Comparison of ENCODE assay signal across 8 mouse cellular contexts in the genomic region with DNA sequence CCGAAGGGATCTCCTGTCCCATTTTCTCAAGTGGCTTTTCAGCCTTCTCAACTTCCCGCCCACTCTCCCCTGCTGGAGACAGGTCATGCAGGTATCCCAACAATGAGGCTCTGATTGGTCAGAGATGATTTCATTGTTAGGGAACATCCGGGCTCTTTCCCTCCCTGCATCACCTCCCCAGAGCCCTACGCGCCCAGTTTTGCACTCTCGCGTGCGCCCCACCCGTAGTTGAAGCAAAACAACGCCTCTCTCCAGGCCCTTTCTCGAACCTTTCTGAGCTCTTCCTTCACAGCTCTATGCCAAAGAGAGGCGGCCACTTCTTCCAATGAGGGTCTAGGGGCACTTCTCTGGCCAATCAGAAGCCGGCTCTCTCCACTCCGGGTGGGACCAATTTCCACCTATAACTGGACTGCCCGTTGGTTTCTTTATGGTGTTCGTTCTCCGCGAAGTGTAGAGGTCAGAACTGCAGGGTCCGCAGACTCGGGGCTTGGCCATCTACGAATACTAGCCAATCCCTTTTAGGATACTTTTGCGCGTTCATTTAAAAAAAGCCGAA. TPM values are rescaled to one million over a fixed set of nuclear protein-coding genes. Genes with fewer than 3 reads are reported as not detected.
DNase-seq lines count a peak whose midpoint lies in the region; ATAC-seq and TF ChIP-seq lines count a peak whose summit lies in the region.

No protein-coding gene starts in this region.

- TF ChIP-seq CTCF in bone marrow macrophage, adult 2 months (IDR thresholded peaks at IDR 0.05; ENCODE audit: low read depth, low read length) = no peak
- peak; percentile 17; the same call in 1 of the 2 replicates for TF ChIP-seq CTCF in kidney, postnatal 0 days (IDR thresholded peaks at IDR 0.05; ENCODE audit: low read depth)

- DNase-seq in CD4-positive, CD25-positive, alpha-beta regulatory T cell, adult 2 months (ENCODE audit: low read depth, low spot score) = peak; percentile 96
- DNase-seq in heart, embryonic 10.5 days (ENCODE audit: low spot score) = peak; percentile 98
- DNase-seq in kidney, postnatal 0 days (ENCODE audit: low spot score) = peak; percentile 99
- DNase-seq in liver, embryonic 13.5 days = peak; percentile 91
- peak; percentile 94 to 95 for DNase-seq in natural killer cell, adult 2 months (ENCODE audit: low spot score in 2 of 2)

- WGBS in embryonic facial prominence, embryonic 15.5 days = under 1% methylated on average over 24 of the region's 24 CpGs
- under 1% methylated on average over 24 of the region's 24 CpGs for WGBS in heart, embryonic 10.5 days
- 0% methylated on average over 24 of the region's 24 CpGs for WGBS in kidney, postnatal 0 days
- WGBS in liver, embryonic 13.5 days (ENCODE audit: insufficient replicate concordance) = under 1% methylated on average over 24 of the region's 24 CpGs
- 0% methylated on average over 24 of the region's 24 CpGs for WGBS in stomach, embryonic 14.5 days

- H3K4me3 ChIP-seq in bone marrow macrophage, adult 2 months (ENCODE audit: insufficient read depth, low read length) = peak overlapping the region; percentile 67
- H3K4me3 ChIP-seq in embryonic facial prominence, embryonic 15.5 days (replicated peaks) = peak overlapping the region; percentile 91
- H3K4me3 ChIP-seq in heart, embryonic 10.5 days = peak overlapping the region; percentile 98
- H3K4me3 ChIP-seq in kidney, postnatal 0 days (replicated peaks; ENCODE audit: low read depth, low read length) = peak overlapping the region; percentile 40
- H3K4me3 ChIP-seq in liver, embryonic 13.5 days (replicated peaks) = peak overlapping the region; percentile 63
- peak overlapping the region; percentile 96 for H3K4me3 ChIP-seq in stomach, embryonic 14.5 days (ENCODE audit: low read depth, low read length)

- ATAC-seq in embryonic facial prominence, embryonic 15.5 days (ENCODE audit: insufficient number of reproducible peaks, low FRiP score, low TSS enrichment, low read depth) = peak; percentile 85
- ATAC-seq in kidney, postnatal 0 days (replicated peaks; ENCODE audit: low FRiP score, low read depth) = peak; percentile 88
- peak; percentile 81 for ATAC-seq in liver, embryonic 13.5 days (ENCODE audit: low read depth)
- ATAC-seq in stomach, embryonic 14.5 days (ENCODE audit: insufficient number of reproducible peaks, insufficient read depth, low FRiP score, low read depth) = peak; percentile 90

- H3K27me3 ChIP-seq in embryonic facial prominence, embryonic 15.5 days = no peaks in the 10 kb centered on the region
- no peaks in the 10 kb centered on the region for H3K27me3 ChIP-seq in heart, embryonic 10.5 days (ENCODE audit: insufficient read depth, poor library complexity, severe bottlenecking)
- no peaks in the 10 kb centered on the region for H3K27me3 ChIP-seq in kidney, postnatal 0 days (ENCODE audit: insufficient read depth, low read length)
- no peaks in the 10 kb centered on the region for H3K27me3 ChIP-seq in liver, embryonic 13.5 days
- H3K27me3 ChIP-seq in stomach, embryonic 14.5 days (ENCODE audit: control insufficient read depth, insufficient read depth, low read length) = no peaks in the 10 kb centered on the region

- peak overlapping the region; percentile 80 for H3K27ac ChIP-seq in bone marrow macrophage, adult 2 months (ENCODE audit: insufficient read depth, low read depth, low read length)
- peak overlapping the region; percentile 97 for H3K27ac ChIP-seq in embryonic facial prominence, embryonic 15.5 days (replicated peaks)
- peak overlapping the region; percentile 91 for H3K27ac ChIP-seq in heart, embryonic 10.5 days
- peak overlapping the region; percentile 93 for H3K27ac ChIP-seq in kidney, postnatal 0 days
- peak overlapping the region; percentile 96 for H3K27ac ChIP-seq in liver, embryonic 13.5 days
- peak overlapping the region; percentile 89 for H3K27ac ChIP-seq in stomach, embryonic 14.5 days (ENCODE audit: low read length)

- H3K9ac ChIP-seq in embryonic facial prominence, embryonic 15.5 days = peak overlapping the region; percentile 16; the same call in 1 of the 2 replicates
- peak overlapping the region; percentile 31 for H3K9ac ChIP-seq in kidney, postnatal 0 days (ENCODE audit: low read depth, low read length)
- H3K9ac ChIP-seq in liver, embryonic 13.5 days = peak overlapping the region; percentile 82
- H3K9ac ChIP-seq in stomach, embryonic 14.5 days (replicated peaks; ENCODE audit: low read depth, low read length) = peak overlapping the region; percentile 34

- H3K4me2 ChIP-seq in embryonic facial prominence, embryonic 15.5 days (replicated peaks) = peak overlapping the region; percentile 70
- H3K4me2 ChIP-seq in kidney, postnatal 0 days (ENCODE audit: low read length) = peak overlapping the region; percentile 76
- H3K4me2 ChIP-seq in liver, embryonic 13.5 days = peak overlapping the region; percentile 82
- H3K4me2 ChIP-seq in stomach, embryonic 14.5 days (replicated peaks; ENCODE audit: low read depth, low read length) = peak overlapping the region; percentile 68

- no peaks in the 10 kb centered on the region for H3K9me3 ChIP-seq in embryonic facial prominence, embryonic 15.5 days (replicated peaks)
- no peaks in the 10 kb centered on the region for H3K9me3 ChIP-seq in heart, embryonic 10.5 days
- no peaks in the 10 kb centered on the region for H3K9me3 ChIP-seq in kidney, postnatal 0 days (replicated peaks; ENCODE audit: low read length)
- no peaks in the 10 kb centered on the region for H3K9me3 ChIP-seq in liver, embryonic 13.5 days (replicated peaks)
- H3K9me3 ChIP-seq in stomach, embryonic 14.5 days (ENCODE audit: control insufficient read depth, low read depth, low read length) = no peaks in the 10 kb centered on the region

- peaks cover 17% of the 10 kb centered on the region for H3K4me1 ChIP-seq in bone marrow macrophage, adult 2 months (ENCODE audit: control insufficient read depth, insufficient read depth, low read length)
- H3K4me1 ChIP-seq in embryonic facial prominence, embryonic 15.5 days = peaks cover 21% of the 10 kb centered on the region
- H3K4me1 ChIP-seq in heart, embryonic 10.5 days = peaks cover 16% of the 10 kb centered on the region
- H3K4me1 ChIP-seq in kidney, postnatal 0 days (replicated peaks; ENCODE audit: insufficient read depth, low read length) = peaks cover 14% of the 10 kb centered on the region; the same call in 1 of the 2 replicates
- peaks cover 41% of the 10 kb centered on the region for H3K4me1 ChIP-seq in liver, embryonic 13.5 days (replicated peaks)
- H3K4me1 ChIP-seq in stomach, embryonic 14.5 days (ENCODE audit: control insufficient read depth, insufficient read depth, low read length) = peaks cover 18% of the 10 kb centered on the region

- no peaks in the 10 kb centered on the region for H3K36me3 ChIP-seq in embryonic facial prominence, embryonic 15.5 days
- H3K36me3 ChIP-seq in heart, embryonic 10.5 days = no peaks in the 10 kb centered on the region
- no peaks in the 10 kb centered on the region for H3K36me3 ChIP-seq in kidney, postnatal 0 days (ENCODE audit: insufficient read depth, low read length)
- no peaks in the 10 kb centered on the region for H3K36me3 ChIP-seq in liver, embryonic 13.5 days
- H3K36me3 ChIP-seq in stomach, embryonic 14.5 days (ENCODE audit: control insufficient read depth, insufficient read depth, low read length) = no peaks in the 10 kb centered on the region

- TF ChIP-seq POLR2A in bone marrow macrophage, adult 2 months (IDR thresholded peaks at IDR 0.05; ENCODE audit: borderline replicate concordance, low read depth, low read length) = peak; percentile 54; the same call in 1 of the 2 replicates

RNA-seq across cellular contexts. Expression of a gene that starts 0.5 kb away (rescaled TPM):
- polyA plus RNA-seq in bone marrow macrophage, adult 2 months (2012; ENCODE audit: insufficient read depth, insufficient read length, missing spikeins) = 38.7 and 40.2 TPM in 2 replicates
- 72.0 and 79.6 TPM in 2 replicates for polyA plus RNA-seq in embryonic facial prominence, embryonic 15.5 days (2015; fragmentation: Nextera tagmentation; extraction: Ambion mirVana)
- polyA plus RNA-seq in heart, embryonic 10.5 days (2016; fragmentation: Nextera tagmentation; extraction: Ambion mirVana) = 59.5 and 74.3 TPM in 2 replicates
- 66.2 and 67.3 TPM in 2 replicates for polyA plus RNA-seq in kidney, postnatal 0 days (2015; fragmentation: Nextera tagmentation; extraction: Ambion mirVana)
- polyA plus RNA-seq in liver, embryonic 13.5 days (2015; fragmentation: Nextera tagmentation; extraction: Ambion mirVana) = 47.2 and 55.0 TPM in 2 replicates
- 63.4 and 70.2 TPM in 2 replicates for polyA plus RNA-seq in stomach, embryonic 14.5 days (2014; fragmentation: Nextera tagmentation; extraction: Ambion mirVana)

Comparison
In these comparisons a context has a peak if more than half of its experiments do, and no peak if none do; other contexts are left out.
1. Peak in every context shown above with its lines: DNase-seq, ATAC-seq, H3K4me3 ChIP-seq and H3K27ac ChIP-seq.
2. H3K4me3 ChIP-seq: peak in every context shown above with its lines; median percentile 98 in heart, embryonic 10.5 days; 96 in stomach, embryonic 14.5 days; 91 in embryonic facial prominence, embryonic 15.5 days; 67 in bone marrow macrophage, adult 2 months; 63 in liver, embryonic 13.5 days; 40 in kidney, postnatal 0 days.
3. H3K9ac ChIP-seq: peak in every context shown above with its lines; median percentile 82 in liver, embryonic 13.5 days; 34 in stomach, embryonic 14.5 days; 31 in kidney, postnatal 0 days; 16 in embryonic facial prominence, embryonic 15.5 days.